Mouse (Mus musculus) ES-Bruce4 (cell line): Measurements from ENCODE around the gene Sec14l2. TPM values are rescaled to one million over a fixed set of nuclear protein-coding genes. Genes with fewer than 3 reads are reported as not detected.
A peak's percentile ranks its signal among the peaks of the same experiment; 100 is the strongest.

Experiments
- H3K27ac ChIP-seq: 2 replicates; pipeline ENCODE4 v1.5.1; 2012; ENCODE audit warnings: low read length, inconsistent platforms; ENCODE audit not compliant: insufficient read depth
- H3K27me3 ChIP-seq: 2 replicates; pipeline ENCODE4 v1.6.1; 2012; ENCODE audit warnings: mild to moderate bottlenecking, low read length, inconsistent platforms; ENCODE audit not compliant: control insufficient read depth, poor library complexity, insufficient read depth, severe bottlenecking
- H3K36me3 ChIP-seq: 2 replicates; pipeline ENCODE4 v1.6.1; 2012; ENCODE audit warnings: inconsistent platforms, mild to moderate bottlenecking, low read length, moderate library complexity; ENCODE audit not compliant: control insufficient read depth, poor library complexity, insufficient read depth, severe bottlenecking
- H3K4me1 ChIP-seq: one replicate; pipeline ENCODE4 v1.8.1; 2011; ENCODE audit warnings: low read length; ENCODE audit not compliant: control insufficient read depth, insufficient read depth
- H3K4me3 ChIP-seq: 2 replicates; pipeline ENCODE4 v1.5.1; 2011; ENCODE audit warnings: low read depth, mild to moderate bottlenecking, low read length
- H3K9ac ChIP-seq: 2 replicates; pipeline ENCODE4 v1.6.1; 2012; ENCODE audit warnings: low read depth, mild to moderate bottlenecking, inconsistent platforms; ENCODE audit not compliant: poor library complexity, severe bottlenecking
- H3K9me3 ChIP-seq: replicated peaks from 2 replicates; pipeline ENCODE4 v1.6.1; 2012; ENCODE audit warnings: mild to moderate bottlenecking, low read length, inconsistent platforms; ENCODE audit not compliant: control insufficient read depth, poor library complexity, insufficient read depth, severe bottlenecking
- CTCF ChIP-seq: IDR thresholded peaks from one replicate; pipeline ENCODE4 v1.8.1; 2011; ENCODE audit warnings: low read depth, low read length
- EP300 ChIP-seq: IDR thresholded peaks from 2 replicates; pipeline ENCODE4 v1.6.1; 2011; ENCODE audit warnings: low read depth, low read length; ENCODE audit not compliant: insufficient read depth
- POLR2A ChIP-seq: IDR thresholded peaks from one replicate; pipeline ENCODE4 v1.8.1; 2011; ENCODE audit warnings: low read length; ENCODE audit not compliant: insufficient read depth
- polyA plus RNA-seq: library from polyadenylated mRNA; stranded (reverse); fragments of >200 nt; gene quantifications from 2 replicates; pipeline ENCODE4 v1.2.4, GENCODE M21; 2011; ENCODE audit warnings: low read depth; ENCODE audit not compliant: missing spikeins, insufficient read depth, insufficient read length

The Sec14l2 gene
- polyA plus RNA-seq, 1 experiment = 5.4 TPM

DNA sequence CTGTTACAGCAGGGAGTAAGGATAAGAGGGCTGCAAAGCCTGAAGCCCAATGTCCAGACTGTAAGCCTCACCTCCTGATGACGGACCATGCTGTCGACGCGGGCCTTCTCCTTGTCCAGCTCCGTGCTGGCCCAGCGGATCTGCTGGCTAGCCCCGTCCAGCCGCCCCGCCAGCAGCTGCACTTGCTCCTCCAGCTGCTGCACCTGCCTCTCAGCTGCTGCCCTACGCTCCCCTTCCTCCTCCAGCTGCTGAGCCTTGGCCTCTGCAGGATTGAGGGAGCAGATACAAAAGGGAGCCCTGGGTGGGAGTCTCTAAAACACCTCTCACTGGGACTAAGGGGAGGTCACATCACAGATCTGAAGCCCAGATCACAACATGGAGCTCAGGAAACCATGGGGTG, 23.9 kb upstream of the Sec14l2 start:
- Histone ChIP-seq H3K4me1 (no peaks in the 10 kb centered on the region), H3K27ac (no peak overlapping the region), H3K4me3 (no peak overlapping the region), H3K36me3 (no peaks in the 10 kb centered on the region), H3K27me3 (no peaks in the 10 kb centered on the region), H3K9me3 (no peaks in the 10 kb centered on the region), H3K9ac (no peak overlapping the region)
- TF ChIP-seq CTCF (no peak), EP300 (no peak), POLR2A (no peak)

DNA sequence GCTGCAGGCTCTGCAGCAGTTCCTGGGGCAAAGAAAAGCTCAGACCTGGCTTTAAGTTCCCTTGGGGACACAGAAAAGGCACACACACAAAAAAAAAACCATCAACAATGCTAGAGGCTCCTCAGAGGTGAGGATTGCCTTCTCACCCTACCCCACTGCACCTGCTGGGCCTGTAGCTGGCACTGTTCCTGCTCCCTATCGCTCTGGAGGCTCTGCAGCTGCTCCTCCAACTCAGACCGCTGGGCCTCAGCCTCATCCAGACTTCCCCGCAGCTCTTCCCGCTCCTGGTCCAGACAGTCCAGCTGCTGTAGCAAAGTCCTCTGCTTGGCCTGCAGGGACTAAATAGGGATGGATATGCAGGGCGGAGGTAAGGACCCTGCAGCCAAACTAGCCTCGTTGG, 23.2 kb upstream of the Sec14l2 start:
- H3K9me3 ChIP-seq = no peaks in the 10 kb centered on the region
- H3K27me3 ChIP-seq = no peaks in the 10 kb centered on the region
- no peak for TF ChIP-seq POLR2A
- no peak for TF ChIP-seq EP300
- no peak for TF ChIP-seq CTCF
- no peaks in the 10 kb centered on the region for H3K36me3 ChIP-seq
- no peak overlapping the region for H3K4me3 ChIP-seq
- H3K9ac ChIP-seq = no peak overlapping the region
- H3K4me1 ChIP-seq = no peaks in the 10 kb centered on the region
- no peak overlapping the region for H3K27ac ChIP-seq

DNA sequence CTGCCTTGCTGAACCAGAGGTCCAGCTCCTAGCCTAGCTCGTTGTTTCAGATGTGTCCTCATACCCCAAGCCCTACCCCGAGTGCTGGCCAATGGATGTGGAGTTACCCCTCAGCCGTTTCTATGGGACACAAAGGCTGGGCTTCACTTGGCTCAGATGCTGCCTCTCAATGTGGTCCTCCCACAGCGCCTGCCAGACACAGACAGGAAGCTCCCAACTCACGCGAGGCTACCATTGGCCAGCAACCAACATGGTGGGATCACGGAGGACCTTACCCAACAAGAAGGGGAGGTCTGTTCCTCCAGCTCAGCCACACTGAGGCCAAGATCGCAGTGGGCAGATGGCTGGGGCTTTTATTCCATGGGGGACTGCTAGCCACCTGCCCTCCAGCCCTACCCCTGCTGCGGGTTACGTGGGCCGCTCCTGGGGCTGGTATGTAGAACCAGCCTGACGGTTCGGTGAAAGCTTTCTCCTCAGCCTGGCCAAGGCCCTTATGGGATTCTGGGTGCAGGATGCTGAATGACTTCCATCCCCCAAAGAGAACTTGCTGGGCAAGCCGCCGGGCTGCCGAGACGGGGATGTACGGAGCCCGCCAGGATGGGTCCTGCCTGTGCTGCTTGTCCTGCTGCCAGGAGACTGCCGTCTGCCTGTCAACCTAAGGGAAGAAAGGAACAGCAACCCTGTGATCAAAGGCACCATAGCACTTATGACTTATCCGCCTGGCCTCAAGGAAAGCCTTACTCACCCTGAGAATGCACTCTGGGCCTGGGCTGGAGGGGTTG, 20.3 kb upstream of the Sec14l2 start:
- Histone ChIP-seq H3K36me3 (no peaks in the 10 kb centered on the region), H3K27me3 (no peaks in the 10 kb centered on the region), H3K4me3 (peak overlapping the region; percentile 38), H3K9ac (no peak overlapping the region), H3K9me3 (no peaks in the 10 kb centered on the region), H3K27ac (no peak overlapping the region), H3K4me1 (no peaks in the 10 kb centered on the region)
- TF ChIP-seq CTCF = no peak
- no peak for TF ChIP-seq EP300
- TF ChIP-seq POLR2A = no peak

DNA sequence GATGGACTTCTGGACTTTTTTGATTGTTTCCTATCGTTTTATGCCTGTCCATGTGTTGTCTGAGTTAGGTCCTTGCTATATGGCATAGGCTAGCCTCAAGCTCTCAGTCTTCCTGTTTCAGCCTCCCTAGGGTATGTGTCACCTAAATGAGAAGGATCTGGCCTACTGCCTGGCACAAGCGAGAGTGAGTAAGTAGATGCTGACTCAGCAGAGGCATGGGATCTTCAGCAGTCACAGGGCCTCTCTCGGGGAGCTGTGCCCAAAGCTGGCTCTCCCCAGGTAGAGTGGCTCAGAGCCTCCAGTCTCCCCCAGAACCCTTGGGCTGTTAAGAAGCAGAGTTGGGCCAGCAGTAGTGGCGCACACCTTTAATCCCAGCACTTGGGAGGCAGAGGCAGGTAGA, 19.1 kb upstream of the Sec14l2 start:
- Histone ChIP-seq H3K4me1 (no peaks in the 10 kb centered on the region), H3K9me3 (no peaks in the 10 kb centered on the region), H3K27ac (no peak overlapping the region), H3K9ac (no peak overlapping the region), H3K4me3 (no peak overlapping the region), H3K36me3 (no peaks in the 10 kb centered on the region), H3K27me3 (no peaks in the 10 kb centered on the region)
- no peak for TF ChIP-seq EP300
- no peak for TF ChIP-seq POLR2A
- no peak for TF ChIP-seq CTCF

DNA sequence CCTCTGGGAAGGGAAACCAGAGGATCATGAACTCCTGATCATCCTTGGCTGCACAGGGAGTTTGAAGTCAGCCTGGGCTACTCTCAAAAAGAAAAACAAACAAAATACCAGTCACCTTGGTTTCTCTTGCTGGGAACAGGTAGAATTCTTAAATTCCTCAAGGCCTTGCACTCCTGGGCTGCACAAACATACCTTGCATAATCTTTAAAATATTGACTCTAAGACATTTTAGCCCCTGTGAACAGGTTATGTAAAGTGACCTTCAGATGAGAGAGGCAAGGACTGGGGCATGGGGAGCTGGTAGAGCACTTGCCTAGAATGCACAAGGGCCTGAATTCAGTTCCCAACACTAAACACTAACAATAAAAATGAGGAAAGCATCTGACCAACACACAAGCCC, 18.3 kb upstream of the Sec14l2 start:
- no peak for TF ChIP-seq EP300
- no peak for TF ChIP-seq CTCF
- TF ChIP-seq POLR2A = no peak
- no peak overlapping the region for H3K4me3 ChIP-seq
- no peak overlapping the region for H3K9ac ChIP-seq
- H3K27me3 ChIP-seq = no peaks in the 10 kb centered on the region
- no peaks in the 10 kb centered on the region for H3K36me3 ChIP-seq
- H3K27ac ChIP-seq = no peak overlapping the region
- H3K9me3 ChIP-seq = no peaks in the 10 kb centered on the region
- no peaks in the 10 kb centered on the region for H3K4me1 ChIP-seq

DNA sequence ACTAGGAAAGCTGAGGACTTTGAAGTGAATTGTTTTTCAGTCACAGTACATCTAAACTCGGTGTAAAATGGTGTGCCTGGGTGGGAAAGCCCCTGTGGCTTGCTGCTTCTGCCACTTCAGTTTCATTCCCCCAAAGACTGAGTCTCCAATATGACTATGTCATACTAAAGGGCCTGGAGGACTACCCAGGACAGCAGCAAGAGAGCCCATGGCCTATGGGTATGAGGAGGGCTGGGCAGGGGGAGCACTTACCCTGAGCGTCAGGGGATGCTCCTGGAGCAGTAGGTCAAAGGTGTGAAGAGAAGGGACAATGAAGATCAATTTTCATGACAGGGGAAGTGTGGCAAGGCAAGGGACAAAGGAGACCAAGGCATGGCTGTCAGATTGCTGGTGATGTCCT, 15.7 kb upstream of the Sec14l2 start:
- TF ChIP-seq EP300 (no peak), CTCF (no peak), POLR2A (no peak)
- Histone ChIP-seq H3K4me1 (no peaks in the 10 kb centered on the region), H3K27me3 (no peaks in the 10 kb centered on the region), H3K27ac (no peak overlapping the region), H3K9me3 (no peaks in the 10 kb centered on the region), H3K9ac (no peak overlapping the region), H3K4me3 (no peak overlapping the region), H3K36me3 (no peaks in the 10 kb centered on the region)
